Mouse (Mus musculus) adrenal gland, adult (tissue): ENCODE measurements at regions not wholly inside any gene's neighbourhood (a gene's known extent, or its start where the extent isn't known, plus 50 kb on each side); places are given as distances from the start of the nearest gene placed in this dataset.
A peak's percentile ranks its signal among the peaks of the same experiment; 100 is the strongest.

ENCODE experiments used
- DNase-seq, 2 experiments: peaks; one replicate each; pipeline ENCODE4 v3.0.0; 2022 to 2023; ENCODE audit warnings: low spot score in 1 of 2; ENCODE audit not compliant: inconsistent age in 2 of 2

DNA sequence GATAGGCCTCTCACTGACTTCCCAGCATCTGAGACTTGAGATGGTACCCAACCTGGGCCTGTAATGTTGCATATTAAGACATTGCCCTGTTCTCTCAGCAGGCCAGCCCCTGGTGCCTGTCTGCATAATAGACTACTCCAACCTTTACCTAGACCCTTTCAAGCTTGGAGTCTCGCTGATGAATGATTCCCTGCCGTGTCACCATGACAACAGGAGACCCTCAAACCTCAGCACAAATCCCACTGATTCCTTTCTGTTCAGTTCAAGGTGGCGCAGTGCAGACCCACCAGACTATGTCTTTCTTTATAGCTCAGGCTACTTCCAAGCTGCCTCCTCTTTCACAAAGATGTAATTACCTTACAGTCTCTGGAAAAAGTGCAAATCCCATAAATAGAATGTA lies 172.0 kb downstream of the Dcdc2c start:
- no peak for DNase-seq

- DNase-seq, result no peak
These were observed 174.2 kb downstream of the Dcdc2c start for GRCm38 (mm10) chr12:28377968-28378367.

- no peak for DNase-seq
These were observed 174.8 kb downstream of the Dcdc2c start for GRCm38 (mm10) chr12:28377373-28377772.

- no peak for DNase-seq
These were observed 175.4 kb downstream of the Dcdc2c start for GRCm38 (mm10) chr12:28376770-28377169.

GRCm38 (mm10) chr12:28365304-28365703 lies 186.9 kb downstream of the Dcdc2c start:
- no peak for DNase-seq

GRCm38 (mm10) chr12:28358737-28359333 lies 193.4 kb downstream of the Dcdc2c start:
- no peak for DNase-seq

DNA sequence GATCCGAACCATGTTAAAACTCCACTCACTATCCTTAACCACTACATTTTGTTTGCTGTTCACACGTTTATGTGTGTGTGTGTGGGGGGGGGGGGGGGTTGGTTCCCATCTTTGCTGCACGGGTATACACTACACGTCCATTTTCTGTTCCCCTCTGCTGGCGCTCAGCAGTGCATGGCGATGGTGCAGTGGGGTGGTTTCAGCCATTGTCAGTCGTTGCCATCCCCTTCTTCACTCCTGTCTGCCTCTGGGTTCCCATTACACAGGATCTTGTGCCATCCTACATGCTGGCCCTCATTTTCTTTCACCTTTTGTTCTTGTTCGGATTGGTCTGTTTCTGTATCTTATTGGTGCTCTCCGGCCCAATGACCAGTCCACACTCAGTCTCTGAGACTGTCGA lies 194.4 kb downstream of the Dcdc2c start:
- DNase-seq, result no peak

DNA sequence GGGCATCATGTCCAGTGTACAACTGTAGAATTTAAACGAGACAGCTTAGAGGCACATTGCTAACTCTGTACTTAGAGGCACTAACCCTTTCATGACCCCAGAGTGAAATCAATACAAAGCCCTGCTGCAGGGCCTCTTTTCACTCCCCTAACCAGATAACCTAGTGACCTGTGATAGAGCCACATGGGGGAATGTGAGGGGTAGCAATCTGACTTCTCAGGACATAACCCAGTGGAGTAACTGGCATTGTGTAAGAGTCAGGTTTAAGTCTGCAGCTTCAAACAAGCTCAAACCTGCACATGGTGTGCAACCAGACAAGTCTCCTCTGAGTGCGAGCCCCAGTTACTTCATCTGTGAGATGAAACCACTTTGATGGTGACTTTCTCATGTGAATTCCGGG lies 199.1 kb downstream of the Dcdc2c start:
- DNase-seq, result no peak

GRCm38 (mm10) chr12:28352571-28352970 lies 199.6 kb downstream of the Dcdc2c start:
- no peak for DNase-seq

GRCm38 (mm10) chr12:28342735-28343134 lies 209.5 kb downstream of the Dcdc2c start:
- DNase-seq, result no peak

- DNase-seq, result no peak
These were observed 219.6 kb downstream of the Dcdc2c start for GRCm38 (mm10) chr12:28332591-28332990.

- no peak for DNase-seq
These were observed 220.4 kb downstream of the Dcdc2c start for GRCm38 (mm10) chr12:28331843-28332242.

DNA sequence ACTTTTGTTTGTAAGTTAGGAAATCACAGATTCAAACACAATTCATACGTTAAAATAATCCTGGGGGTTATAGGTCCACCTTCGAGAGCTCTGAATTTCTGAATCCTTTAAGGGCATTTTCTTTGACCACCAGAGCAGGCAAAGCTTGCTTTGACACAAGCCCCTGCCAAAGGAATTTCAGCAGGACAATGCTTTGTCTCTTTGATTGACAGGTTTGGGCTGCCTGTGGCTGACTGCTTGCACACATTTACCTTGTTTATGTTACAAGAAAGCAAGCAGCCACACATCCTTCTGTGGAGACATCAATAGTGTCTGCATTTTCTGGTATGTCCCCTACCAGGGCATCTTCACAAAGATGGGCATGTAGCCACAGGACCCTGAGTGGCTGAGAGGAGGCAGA lies 228.5 kb downstream of the Dcdc2c start:
- DNase-seq, result no peak

- no peak for DNase-seq
These were observed 243.0 kb downstream of the Dcdc2c start for GRCm38 (mm10) chr12:28309226-28309625.

GRCm38 (mm10) chr12:28302038-28302581 lies 250.1 kb downstream of the Dcdc2c start:
- DNase-seq, result no peak

GRCm38 (mm10) chr12:28288376-28288896 lies 263.8 kb downstream of the Dcdc2c start:
- DNase-seq, result no peak

DNA sequence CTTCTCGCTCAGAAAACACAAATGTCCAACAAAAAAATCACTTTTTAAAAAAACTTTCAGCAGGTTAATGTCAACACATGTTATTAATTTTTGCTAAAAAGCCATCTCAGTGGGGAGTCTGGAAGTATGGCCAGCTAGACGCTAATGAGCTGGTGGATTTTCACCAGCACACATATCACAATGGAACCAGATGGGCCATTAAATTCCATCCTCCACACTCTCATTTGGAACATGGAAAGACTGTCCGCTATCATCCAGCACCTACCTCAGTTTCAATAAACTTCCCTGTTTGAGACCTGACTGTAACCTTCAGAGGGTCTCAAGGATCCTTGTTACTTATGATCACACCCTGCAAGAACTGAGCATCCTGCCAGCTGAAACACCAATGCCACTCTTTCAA lies 296.7 kb downstream of the Dcdc2c start:
- DNase-seq, result no peak

GRCm38 (mm10) chr12:28250526-28250925 lies 301.7 kb downstream of the Dcdc2c start:
- no peak for DNase-seq

GRCm38 (mm10) chr12:28248749-28249148 lies 303.4 kb downstream of the Dcdc2c start:
- peak; percentile 6 to 53 for DNase-seq

GRCm38 (mm10) chr12:28248287-28248686 lies 303.9 kb downstream of the Dcdc2c start:
- DNase-seq, result no peak

- DNase-seq, result peak; percentile 19 to 35
These were observed 314.2 kb downstream of the Dcdc2c start for GRCm38 (mm10) chr12:28238016-28238415.

DNA sequence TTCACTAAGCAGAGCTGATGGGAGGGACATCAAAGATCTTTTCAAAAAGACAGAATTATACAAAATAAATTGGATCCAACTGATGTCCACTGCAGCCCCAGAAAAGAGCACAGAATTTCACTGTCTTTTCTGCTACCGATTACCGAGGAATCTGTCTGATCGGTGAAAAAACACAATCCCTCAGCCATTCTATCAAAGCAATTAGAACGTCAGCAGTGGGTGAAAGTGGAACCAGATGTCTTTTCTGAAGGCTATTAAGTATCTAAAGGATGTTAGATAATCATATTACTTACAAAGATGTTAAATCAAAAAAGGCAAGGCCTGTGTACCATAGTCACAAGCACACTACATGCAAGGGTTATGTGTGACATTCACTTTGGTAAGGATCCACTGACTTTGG lies 315.2 kb downstream of the Dcdc2c start:
- DNase-seq, result peak in 1 of 2 experiments; percentile 26

GRCm38 (mm10) chr12:28202847-28203246 lies 349.4 kb downstream of the Dcdc2c start:
- no peak for DNase-seq
